Mouse (Mus musculus) liver, adult 2 months (tissue): ENCODE data around the gene Mblac2. TPM values are rescaled to one million over a fixed set of nuclear protein-coding genes. Genes with fewer than 3 reads are reported as not detected.

Experiments
- DNase-seq: peaks from one replicate; pipeline ENCODE4 v3.0.0-alpha.2; 2011; ENCODE audit warnings: low read depth, low spot score; ENCODE audit errors: extremely low read depth
- H3K27ac ChIP-seq: fragments of 200-500 bp; replicated peaks from 2 replicates; pipeline ENCODE4 v1.5.1; 2012; ENCODE audit warnings: low read depth, mild to moderate bottlenecking, control low read depth, inconsistent platforms, low read length; ENCODE audit not compliant: insufficient read depth
- H3K27me3 ChIP-seq: fragments of 200-500 bp; 2 replicates; pipeline ENCODE4 v1.6.1; 2012; ENCODE audit warnings: mild to moderate bottlenecking, moderate library complexity, low read length, inconsistent platforms; ENCODE audit not compliant: control insufficient read depth, insufficient read depth
- H3K36me3 ChIP-seq: fragments of 200-500 bp; 2 replicates; pipeline ENCODE4 v1.6.1; 2012; ENCODE audit warnings: low read length, inconsistent platforms; ENCODE audit not compliant: control insufficient read depth, insufficient read depth
- H3K4me1 ChIP-seq: fragments of 200-500 bp; 2 replicates; pipeline ENCODE4 v1.6.1; 2011; ENCODE audit warnings: low read length; ENCODE audit not compliant: control insufficient read depth, insufficient read depth
- H3K4me3 ChIP-seq: fragments of 200-500 bp; 2 replicates; pipeline ENCODE4 v1.5.1; 2011; ENCODE audit warnings: low read depth, mild to moderate bottlenecking, control low read depth, low read length, moderate library complexity; ENCODE audit not compliant: insufficient read depth
- H3K79me2 ChIP-seq: fragments of 200-500 bp; 2 replicates; pipeline ENCODE4 v1.6.1; 2012; ENCODE audit warnings: inconsistent platforms, mild to moderate bottlenecking, low read length, moderate library complexity; ENCODE audit not compliant: control insufficient read depth, insufficient read depth
- H3K9ac ChIP-seq: fragments of 200-500 bp; 2 replicates; pipeline ENCODE4 v1.6.1; 2012; ENCODE audit warnings: low read depth, mild to moderate bottlenecking, control low read depth, inconsistent platforms, low read length
- CTCF ChIP-seq: fragments of 200-500 bp; IDR thresholded peaks from 2 replicates; pipeline ENCODE4 v1.5.1; 2011; ENCODE audit warnings: low read depth, low read length, control low read depth
- POLR2A ChIP-seq: fragments of 200-500 bp; IDR thresholded peaks from 2 replicates; pipeline ENCODE4 v1.6.1; 2011; ENCODE audit warnings: low read length, control low read depth; ENCODE audit not compliant: insufficient read depth; ENCODE audit errors: extremely low read depth
- WGBS: fragments of 180-500 bp; shearing (Covaris S2); methylation state at CpG from one replicate; pipeline ENCODE4 v1.1.7; 2018; 5-methylcytosine and 5-hydroxymethylcytosine counted together
- polyA plus RNA-seq: library from polyadenylated mRNA; depleted of rRNA; stranded (reverse); fragments of >200 nt; gene quantifications from 2 replicates; pipeline ENCODE4 v1.2.3, GENCODE M21; 2012
- total RNA-seq: library from RNA; depleted of rRNA; stranded (reverse); fragments of >200 nt; gene quantifications from 2 replicates; pipeline ENCODE4 v1.2.3, GENCODE M21; 2014

Mblac2 gene
- total and polyA plus RNA-seq, 2 experiments, result 4.9 to 6.3 TPM

DNA sequence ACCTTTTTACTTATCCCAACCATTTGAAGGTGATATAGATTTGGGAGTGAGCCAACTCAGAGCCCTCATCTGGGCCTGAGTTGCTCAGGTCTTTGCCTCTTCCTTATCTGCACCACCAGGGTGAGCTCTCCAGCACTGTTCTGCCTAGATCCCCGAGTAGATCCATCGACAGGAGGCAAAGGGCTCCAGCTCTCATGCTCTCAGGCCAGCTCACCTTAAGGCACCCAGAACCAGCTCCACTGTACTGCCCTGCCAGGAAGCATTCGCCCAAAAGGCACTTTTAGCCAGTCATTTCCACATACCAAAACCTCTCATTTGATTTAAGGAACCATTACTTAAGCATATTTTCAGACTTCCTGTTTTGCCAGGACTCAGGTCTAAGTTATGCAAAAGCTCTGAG is 29.8 kb downstream of the Mblac2 start:
- no peaks in the 10 kb centered on the region for H3K27me3 ChIP-seq
- peaks cover 3% of the 10 kb centered on the region; the same call in 1 of the 2 replicates for H3K79me2 ChIP-seq
- H3K9ac ChIP-seq, result no peak overlapping the region
- H3K36me3 ChIP-seq, result no peaks in the 10 kb centered on the region
- H3K27ac ChIP-seq, result no peak overlapping the region
- H3K4me1 ChIP-seq, result no peaks in the 10 kb centered on the region
- WGBS, result 41% methylated on average over 3 of the region's 3 CpGs
- TF ChIP-seq CTCF (0 out of 2 replicates have a peak, but pooled peaks have one; percentile 18), POLR2A (no peak)
- no peak overlapping the region for H3K4me3 ChIP-seq
- DNase-seq, result no peak

DNA sequence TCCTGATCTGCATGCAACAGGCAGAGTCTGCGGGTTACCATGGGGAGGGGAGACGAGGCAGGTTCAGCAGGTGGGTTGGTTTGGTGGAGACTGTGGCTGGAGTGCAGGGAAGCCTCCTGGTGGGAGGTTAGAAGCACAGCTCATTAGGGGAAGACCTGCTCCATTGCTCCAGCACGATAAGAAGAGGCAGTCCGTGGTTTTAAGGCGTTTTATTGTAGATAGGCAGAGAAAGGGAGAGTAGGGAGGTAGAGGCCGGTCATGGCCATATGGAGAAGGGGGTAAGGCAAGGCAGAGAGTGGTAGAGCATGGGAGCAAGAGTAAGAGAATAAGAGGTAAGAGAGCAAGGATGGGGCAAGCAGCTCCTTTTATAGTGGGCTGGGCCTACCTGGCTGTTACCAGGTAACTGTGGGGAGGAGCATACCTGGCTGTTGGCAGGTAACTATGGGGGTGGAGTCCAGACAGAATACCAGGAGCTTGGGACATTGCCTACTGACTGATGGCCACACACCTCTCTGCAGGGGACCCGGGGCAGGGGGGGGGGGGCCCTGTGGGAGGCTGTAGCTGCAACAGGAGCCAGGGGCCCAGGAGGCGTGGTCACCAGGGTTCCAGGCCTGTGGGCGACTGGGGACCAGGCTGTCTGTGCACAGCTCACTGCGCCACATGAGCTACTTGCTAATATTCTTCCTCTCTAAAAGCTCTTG is 32.4 kb downstream of the Mblac2 start:
- no peak for TF ChIP-seq POLR2A
- no peak for TF ChIP-seq CTCF
- 72% methylated on average over 10 of the region's 10 CpGs for WGBS

DNA sequence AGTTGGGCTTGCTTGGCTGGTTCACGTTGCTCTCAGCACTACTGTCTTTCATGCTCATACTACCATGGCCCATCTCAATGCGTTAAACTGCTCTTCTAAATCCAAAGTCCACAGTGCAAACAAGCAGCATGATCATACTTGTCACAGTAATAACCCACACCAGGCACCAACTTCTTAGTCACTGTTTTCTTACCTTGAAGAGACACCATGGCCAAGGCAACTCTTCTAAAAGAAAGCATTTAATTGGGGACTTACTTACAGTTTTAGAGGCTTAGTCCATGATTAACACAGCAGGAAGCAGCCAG is 32.9 kb downstream of the Mblac2 start:
- Histone ChIP-seq H3K4me3 (no peak overlapping the region), H3K27me3 (no peaks in the 10 kb centered on the region), H3K9ac (no peak overlapping the region), H3K27ac (no peak overlapping the region), H3K4me1 (no peaks in the 10 kb centered on the region), H3K36me3 (no peaks in the 10 kb centered on the region), H3K79me2 (peaks cover 3% of the 10 kb centered on the region; the same call in 1 of the 2 replicates)
- no peak for TF ChIP-seq CTCF
- no peak for TF ChIP-seq POLR2A
- WGBS, result 27% methylated on average over 2 of the region's 2 CpGs
- DNase-seq, result no peak

More for the DNA sequence above, 32.4 kb downstream of the Mblac2 start:
- DNase-seq, result no peak
- Histone ChIP-seq H3K36me3 (no peaks in the 10 kb centered on the region), H3K4me3 (no peak overlapping the region), H3K4me1 (no peaks in the 10 kb centered on the region), H3K9ac (no peak overlapping the region), H3K27ac (no peak overlapping the region), H3K79me2 (peaks cover 3% of the 10 kb centered on the region; the same call in 1 of the 2 replicates), H3K27me3 (no peaks in the 10 kb centered on the region)

DNA sequence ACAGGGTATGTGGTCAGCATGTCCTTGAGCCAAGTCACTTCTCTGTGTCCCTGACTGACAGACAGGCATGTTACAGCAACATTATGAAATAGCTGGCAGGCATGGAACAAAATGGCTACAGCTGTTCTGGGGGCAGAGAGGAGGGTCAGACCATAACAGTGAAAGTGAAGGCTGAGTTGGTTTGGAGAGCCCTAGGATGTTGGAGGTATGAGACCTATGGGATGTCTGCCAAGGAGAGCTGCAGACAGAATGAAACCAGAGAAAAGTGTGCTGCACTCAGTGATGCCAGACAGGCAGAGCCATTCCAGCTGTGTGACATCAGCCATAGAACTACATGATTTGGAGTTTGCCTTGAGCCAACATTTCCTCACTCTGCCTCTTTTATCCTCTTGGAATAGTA is 43.7 kb downstream of the Mblac2 start:
- no peak overlapping the region for H3K27ac ChIP-seq
- no peak for DNase-seq

DNA sequence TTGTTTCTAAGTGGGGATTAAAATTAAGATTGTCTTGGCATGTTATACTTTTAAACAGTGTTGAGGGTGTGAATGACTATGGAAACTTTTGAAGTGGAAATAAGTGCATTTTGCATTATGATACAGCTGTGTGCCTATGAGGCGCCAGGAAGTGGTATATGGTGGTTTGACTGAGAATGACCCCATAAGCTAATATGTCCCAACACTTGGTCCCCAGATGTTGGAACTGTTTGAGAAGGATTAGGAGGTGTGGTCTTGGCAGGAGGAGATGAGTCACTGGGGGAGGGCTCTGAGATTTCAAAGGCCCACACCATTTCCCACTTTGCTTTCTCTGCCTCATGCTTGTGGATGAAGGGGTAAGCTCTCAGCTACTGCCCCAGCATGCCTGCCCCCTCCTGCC is 44.2 kb downstream of the Mblac2 start:
- 100% methylated on average over 1 of the region's 1 CpGs for WGBS
- TF ChIP-seq CTCF, result no peak
- Histone ChIP-seq H3K36me3 (no peaks in the 10 kb centered on the region; the same call in 1 of the 2 replicates), H3K79me2 (no peaks in the 10 kb centered on the region), H3K4me3 (no peak overlapping the region), H3K9ac (no peak overlapping the region), H3K27me3 (no peaks in the 10 kb centered on the region), H3K4me1 (no peaks in the 10 kb centered on the region), H3K27ac (no peak overlapping the region)
- no peak for DNase-seq

More for the DNA sequence above, 43.7 kb downstream of the Mblac2 start:
- Histone ChIP-seq H3K79me2 (no peaks in the 10 kb centered on the region), H3K9ac (no peak overlapping the region), H3K36me3 (no peaks in the 10 kb centered on the region; the same call in 1 of the 2 replicates), H3K4me3 (no peak overlapping the region), H3K4me1 (no peaks in the 10 kb centered on the region), H3K27me3 (no peaks in the 10 kb centered on the region)
- no peak for TF ChIP-seq CTCF
- TF ChIP-seq POLR2A, result no peak

DNA sequence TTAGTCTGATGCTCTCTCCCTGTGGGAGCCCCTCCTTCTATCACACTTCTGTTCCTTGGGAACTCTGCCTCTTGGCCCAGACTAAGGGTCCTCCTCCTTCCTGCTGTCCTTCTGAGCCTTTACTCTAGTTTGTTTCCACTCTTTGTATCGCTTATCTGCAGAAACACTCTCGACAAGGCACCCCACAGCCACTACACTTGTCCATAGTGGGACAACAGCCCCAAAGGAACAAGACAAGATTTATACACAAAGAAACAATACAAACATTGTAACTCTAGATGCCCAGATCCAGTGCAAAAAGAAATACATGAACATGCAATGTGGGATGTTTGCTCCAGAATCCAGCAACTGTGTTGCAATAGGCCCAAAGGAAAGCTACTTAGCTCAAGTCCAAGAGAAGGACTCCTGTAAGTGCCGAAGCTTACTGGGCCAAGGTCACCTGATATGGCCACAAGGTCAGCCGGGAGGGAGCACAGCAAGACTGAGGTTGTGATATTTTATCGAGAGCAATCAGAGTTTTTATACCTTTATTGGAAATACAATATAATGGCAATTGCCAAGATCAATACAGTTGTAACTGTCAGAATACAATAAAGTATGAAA is 46.0 kb downstream of the Mblac2 start:
- 77% methylated on average over 5 of the region's 5 CpGs for WGBS
- Histone ChIP-seq H3K36me3 (no peaks in the 10 kb centered on the region), H3K27ac (no peak overlapping the region), H3K27me3 (no peaks in the 10 kb centered on the region), H3K79me2 (no peaks in the 10 kb centered on the region), H3K9ac (no peak overlapping the region), H3K4me1 (no peaks in the 10 kb centered on the region), H3K4me3 (no peak overlapping the region)
- TF ChIP-seq POLR2A (no peak), CTCF (no peak)
- DNase-seq, result no peak
